Mouse (Mus musculus) heart, postnatal 14 days (tissue): ENCODE results near the gene Mrps2. TPM values are rescaled to one million over a fixed set of nuclear protein-coding genes. Genes with fewer than 3 reads are reported as not detected.
A peak's percentile ranks its signal among the peaks of the same experiment; 100 is the strongest.

Experiments used
- DNase-seq, 2 experiments: peaks; one replicate each; pipeline ENCODE4 v3.0.0; 2021 to 2022
- intact Hi-C: fragments of 180-260 bp; cut with DNase I; formaldehyde crosslinking; loops from one replicate; pipeline ENCODE4 v1.15.1; 2025
- total RNA-seq, 2 experiments: library from RNA; stranded (reverse); gene quantifications; 2 replicates each; pipeline ENCODE4 v1.2.3; 2021

The Mrps2 gene
- total RNA-seq, 2 experiments from 2014 or later, result 41.5 to 44.7 TPM

- DNase-seq, result peak; percentile 85 to 91
- intact Hi-C loops, result no loop called here
Measured at GRCm38 (mm10) chr2:28514489-28514888, 46.6 kb downstream of the Mrps2 start.

GRCm38 (mm10) chr2:28517206-28517909 lies 49.5 kb downstream of the Mrps2 start:
- intact Hi-C loops, result loop anchor here (1.0 to 2.0 kb wide), 2 partner anchors 31 to 67 kb away; no protein-coding TSS in a partner anchor
- DNase-seq, result peak; percentile 82 to 88

GRCm38 (mm10) chr2:28518231-28518630 lies 50.4 kb downstream of the Mrps2 start:
- no peak for DNase-seq
- intact Hi-C loops, result no loop called here

DNA sequence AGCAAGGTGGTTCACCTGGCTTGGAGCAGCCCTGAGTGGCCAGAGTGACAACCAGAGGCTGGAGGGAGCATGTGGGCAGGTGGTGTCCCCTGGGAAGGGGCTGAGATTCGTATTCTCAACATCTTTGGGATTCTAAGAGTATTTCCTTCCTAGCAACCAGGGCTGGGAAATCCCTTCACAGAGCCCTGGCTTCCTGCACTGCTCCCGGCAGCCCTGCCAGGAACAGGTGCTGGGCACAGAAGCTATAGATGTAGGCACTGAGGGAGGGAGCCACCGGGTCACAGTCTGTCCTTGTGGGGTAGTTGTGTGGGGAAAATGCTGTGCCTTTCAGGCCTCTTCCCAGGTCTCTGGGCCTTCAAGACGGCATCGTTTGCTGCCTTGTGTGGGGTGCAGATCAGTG lies 52.7 kb downstream of the Mrps2 start:
- DNase-seq, result no peak
- intact Hi-C loops, result no loop called here

Other genes with a start within 250 kb of the Mrps2 start
- gene Ppp1r26, start 21.3 kb upstream of the Mrps2 start, total RNA-seq, result 1 to 10 TPM; 3.2 to 3.6 TPM
- not detected for gene 1700007K13Rik, start 1.7 kb upstream of the Mrps2 start, total RNA-seq
- 1 to 10 TPM; 2.6 to 3.7 TPM for gene Gbgt1, start 28.8 kb downstream of the Mrps2 start, total RNA-seq
- 1 to 10 TPM; 1.2 to 1.4 TPM for gene Gm10134, start 38.0 kb downstream of the Mrps2 start, total RNA-seq
- 10 to 100 TPM; 14.5 to 18.2 TPM for gene Ralgds, start 45.1 kb downstream of the Mrps2 start, total RNA-seq
- gene Cel, start 95.3 kb downstream of the Mrps2 start, total RNA-seq, result not detected
- 10 to 100 TPM in 1 of 2 experiments, 1 to 10 TPM in 1; 9.8 to 10.9 TPM for gene Gtf3c5, start 115.7 kb downstream of the Mrps2 start, total RNA-seq
- not detected for gene Gfi1b, start 153.9 kb downstream of the Mrps2 start, total RNA-seq
- 10 to 100 TPM; 19.4 to 20.4 TPM for gene Tsc1, start 173.2 kb downstream of the Mrps2 start, total RNA-seq
- gene Spaca9, start 231.7 kb downstream of the Mrps2 start, total RNA-seq, result under 1 TPM in 1 of 2 experiments, not detected in 1; 0.53 TPM
- gene Ak8, start 232.1 kb downstream of the Mrps2 start, total RNA-seq, result under 1 TPM in 1 of 2 experiments, not detected in 1; 0.24 TPM